Mouse (Mus musculus): ENCODE results near the gene Tbx10.

GRCm38 (mm10) chr19:3955033-3955432, 37.5 kb upstream of the Tbx10 start:
- no peak for TF ChIP-seq CTCF (IDR thresholded peaks at IDR 0.05)
- no peak for TF ChIP-seq EP300 (IDR thresholded peaks at IDR 0.05)
